Mouse (Mus musculus) limb, embryonic 12.5 days (tissue): ENCODE data around the gene Lgals9. TPM values are rescaled to one million over a fixed set of nuclear protein-coding genes. Genes with fewer than 3 reads are reported as not detected.

Source experiments
- polyA plus RNA-seq: library from polyadenylated mRNA; unstranded; fragments of >200 nt; fragmentation: Nextera tagmentation; extraction: Ambion mirVana; gene quantifications from 2 replicates; pipeline ENCODE4 v1.2.1, GENCODE M21; 2016

Gene Lgals9
- polyA plus RNA-seq, 1 experiment from 2014 or later: 4.1 TPM

Other genes with a start within 250 kb of the Lgals9 start
- 37.6 and 40.2 TPM in 2 replicates for gene Ccnq, start 233.2 kb downstream of the Lgals9 start, polyA plus RNA-seq
- 13.7 and 14.9 TPM in 2 replicates for gene Lyrm9, start 158.4 kb downstream of the Lgals9 start, polyA plus RNA-seq
- 0.66 and 1.2 TPM in 2 replicates for gene Nos2, start 64.2 kb downstream of the Lgals9 start, polyA plus RNA-seq
- 2.7 and 4.3 TPM in 2 replicates for gene Ksr1, start 161.5 kb upstream of the Lgals9 start, polyA plus RNA-seq